Mouse (Mus musculus) neural tube, embryonic 14.5 days (tissue): ENCODE data around the gene Acaca. TPM values are rescaled to one million over a fixed set of nuclear protein-coding genes. Genes with fewer than 3 reads are reported as not detected.
A peak's percentile ranks its signal among the peaks of the same experiment; 100 is the strongest.

ENCODE experiments used
- ATAC-seq: fragments of 200-750 bp; cut with Nextera tagmentation; 2 replicates; pipeline ENCODE4 v1.8.0; 2017; ENCODE audit warnings: low read depth, mild to moderate bottlenecking, moderate TSS enrichment, moderate library complexity
- H3K27ac ChIP-seq: fragments of 300-500 bp; sonication (generic); 2 replicates; pipeline ENCODE4 v1.5.1; 2014; ENCODE audit warnings: low read depth, mild to moderate bottlenecking, control low read depth, low read length, moderate library complexity, mixed read lengths
- H3K27me3 ChIP-seq: fragments of 300-500 bp; sonication (generic); 2 replicates; pipeline ENCODE4 v1.6.1; 2014; ENCODE audit warnings: low read length; ENCODE audit not compliant: control insufficient read depth, insufficient read depth
- H3K36me3 ChIP-seq: fragments of 300-500 bp; sonication (generic); 2 replicates; pipeline ENCODE4 v1.6.1; 2014; ENCODE audit warnings: low read length, mixed read lengths; ENCODE audit not compliant: control insufficient read depth, insufficient read depth
- H3K4me1 ChIP-seq: fragments of 300-500 bp; sonication (generic); 2 replicates; pipeline ENCODE4 v1.6.1; 2014; ENCODE audit warnings: low read length; ENCODE audit not compliant: control insufficient read depth, insufficient read depth
- H3K4me2 ChIP-seq: fragments of 300-500 bp; sonication (generic); 2 replicates; pipeline ENCODE4 v1.6.1; 2014; ENCODE audit warnings: mild to moderate bottlenecking, low read depth, low read length, control low read depth
- H3K4me3 ChIP-seq: fragments of 300-500 bp; sonication (generic); 2 replicates; pipeline ENCODE4 v1.5.1; 2014; ENCODE audit warnings: low read depth, low read length, control low read depth, mixed read lengths
- H3K9ac ChIP-seq: fragments of 300-500 bp; sonication (generic); replicated peaks from 2 replicates; pipeline ENCODE4 v1.6.1; 2014; ENCODE audit warnings: low read depth, mild to moderate bottlenecking, control low read depth, low read length, mixed read lengths
- H3K9me3 ChIP-seq: fragments of 300-500 bp; sonication (generic); 2 replicates; pipeline ENCODE4 v1.6.1; 2016; ENCODE audit warnings: low read length; ENCODE audit not compliant: control insufficient read depth
- WGBS: fragments of 180-500 bp; shearing (Covaris S2); extraction: QIAGEN DNeasy Blood & Tissue Kit; methylation state at CpG from one replicate; pipeline ENCODE4 v1.1.7; 2014; 5-methylcytosine and 5-hydroxymethylcytosine counted together
- polyA plus RNA-seq: library from polyadenylated mRNA; unstranded; fragments of >200 nt; fragmentation: Nextera tagmentation; extraction: Ambion mirVana; gene quantifications from 2 replicates; pipeline ENCODE4 v1.2.1, GENCODE M21; 2014

Acaca gene
- polyA plus RNA-seq, 1 experiment from 2014 or later, result 38.8 TPM

- no peak overlapping the region for H3K9ac ChIP-seq
- no peak for ATAC-seq
- 34% methylated on average over 7 of the region's 7 CpGs for WGBS
Observed at GRCm38 (mm10) chr11:84168701-84169288, 39.3 kb downstream of the Acaca start.

GRCm38 (mm10) chr11:84172539-84173435, 43.3 kb downstream of the Acaca start:
- Histone ChIP-seq H3K27me3 (no peaks in the 10 kb centered on the region), H3K9me3 (no peaks in the 10 kb centered on the region), H3K9ac (no peak overlapping the region), H3K4me3 (no peak overlapping the region), H3K27ac (no peak overlapping the region), H3K4me1 (no peaks in the 10 kb centered on the region), H3K4me2 (no peak overlapping the region), H3K36me3 (no peaks in the 10 kb centered on the region)
- no peak for ATAC-seq
- WGBS, result 78% methylated on average over 11 of the region's 11 CpGs

More at GRCm38 (mm10) chr11:84168701-84169288, 39.3 kb downstream of the Acaca start:
- Histone ChIP-seq H3K4me1 (no peaks in the 10 kb centered on the region), H3K27me3 (no peaks in the 10 kb centered on the region), H3K4me3 (no peak overlapping the region), H3K4me2 (no peak overlapping the region), H3K36me3 (no peaks in the 10 kb centered on the region), H3K27ac (no peak overlapping the region), H3K9me3 (no peaks in the 10 kb centered on the region)

- Histone ChIP-seq H3K9me3 (no peaks in the 10 kb centered on the region), H3K4me3 (no peak overlapping the region), H3K9ac (no peak overlapping the region), H3K36me3 (no peaks in the 10 kb centered on the region), H3K27me3 (no peaks in the 10 kb centered on the region), H3K27ac (no peak overlapping the region), H3K4me1 (peaks cover 10% of the 10 kb centered on the region), H3K4me2 (peak overlapping the region; percentile 78; the same call in 1 of the 2 replicates)
- WGBS, result 36% methylated on average over 4 of the region's 4 CpGs
- ATAC-seq, result no peak
Observed at GRCm38 (mm10) chr11:84178571-84178970, 49.1 kb downstream of the Acaca start.

- Histone ChIP-seq H3K4me1 (peaks cover 10% of the 10 kb centered on the region), H3K27me3 (no peaks in the 10 kb centered on the region), H3K4me2 (peak overlapping the region; percentile 78), H3K27ac (peak overlapping the region; percentile 83), H3K9ac (peak overlapping the region; percentile 73), H3K4me3 (peak overlapping the region; percentile 83), H3K9me3 (no peaks in the 10 kb centered on the region), H3K36me3 (no peaks in the 10 kb centered on the region)
- under 1% methylated on average over 72 of the region's 85 CpGs for WGBS
- ATAC-seq, result peak; percentile 97
Observed at GRCm38 (mm10) chr11:84179226-84179953, 49.9 kb downstream of the Acaca start.

GRCm38 (mm10) chr11:84179954-84180598, 50.6 kb downstream of the Acaca start:
- ATAC-seq, result peak; percentile 74
- peak overlapping the region; percentile 78 for H3K4me2 ChIP-seq
- no peaks in the 10 kb centered on the region for H3K9me3 ChIP-seq
- peaks cover 10% of the 10 kb centered on the region for H3K4me1 ChIP-seq
- H3K27me3 ChIP-seq, result no peaks in the 10 kb centered on the region
- H3K4me3 ChIP-seq, result peak overlapping the region; percentile 83
- no peaks in the 10 kb centered on the region for H3K36me3 ChIP-seq
- peak overlapping the region; percentile 73 for H3K9ac ChIP-seq
- H3K27ac ChIP-seq, result peak overlapping the region; percentile 83
- WGBS, result under 1% methylated on average over 43 of the region's 44 CpGs

- H3K27ac ChIP-seq, result no peak overlapping the region
- peaks cover 10% of the 10 kb centered on the region for H3K4me1 ChIP-seq
- no peaks in the 10 kb centered on the region for H3K9me3 ChIP-seq
- peak overlapping the region; percentile 78 for H3K4me2 ChIP-seq
- no peak for ATAC-seq
- no peak overlapping the region for H3K9ac ChIP-seq
- no peaks in the 10 kb centered on the region for H3K36me3 ChIP-seq
- no peaks in the 10 kb centered on the region for H3K27me3 ChIP-seq
- peak overlapping the region; percentile 83; the same call in 1 of the 2 replicates for H3K4me3 ChIP-seq
- WGBS, result 82% methylated on average over 2 of the region's 2 CpGs
Observed at GRCm38 (mm10) chr11:84181286-84181685, 51.8 kb downstream of the Acaca start.

- H3K27me3 ChIP-seq, result no peaks in the 10 kb centered on the region
- H3K9me3 ChIP-seq, result no peaks in the 10 kb centered on the region
- H3K4me2 ChIP-seq, result no peak overlapping the region
- H3K4me1 ChIP-seq, result no peaks in the 10 kb centered on the region
- WGBS, result 92% methylated on average over 3 of the region's 3 CpGs
- no peaks in the 10 kb centered on the region for H3K36me3 ChIP-seq
- H3K27ac ChIP-seq, result no peak overlapping the region
- no peak for ATAC-seq
- no peak overlapping the region for H3K9ac ChIP-seq
- no peak overlapping the region for H3K4me3 ChIP-seq
Observed at GRCm38 (mm10) chr11:84188530-84188929, 59.1 kb downstream of the Acaca start.

- WGBS, result 92% methylated on average over 8 of the region's 8 CpGs
- no peak overlapping the region for H3K9ac ChIP-seq
- H3K27ac ChIP-seq, result no peak overlapping the region
- no peaks in the 10 kb centered on the region for H3K9me3 ChIP-seq
- no peaks in the 10 kb centered on the region for H3K27me3 ChIP-seq
- no peaks in the 10 kb centered on the region for H3K36me3 ChIP-seq
- ATAC-seq, result no peak
- H3K4me1 ChIP-seq, result no peaks in the 10 kb centered on the region
- no peak overlapping the region for H3K4me2 ChIP-seq
- H3K4me3 ChIP-seq, result no peak overlapping the region
Observed at GRCm38 (mm10) chr11:84190581-84191233, 61.2 kb downstream of the Acaca start.
